Mouse (Mus musculus): ENCODE results near the gene Stard13.

Stard13 gene

DNA sequence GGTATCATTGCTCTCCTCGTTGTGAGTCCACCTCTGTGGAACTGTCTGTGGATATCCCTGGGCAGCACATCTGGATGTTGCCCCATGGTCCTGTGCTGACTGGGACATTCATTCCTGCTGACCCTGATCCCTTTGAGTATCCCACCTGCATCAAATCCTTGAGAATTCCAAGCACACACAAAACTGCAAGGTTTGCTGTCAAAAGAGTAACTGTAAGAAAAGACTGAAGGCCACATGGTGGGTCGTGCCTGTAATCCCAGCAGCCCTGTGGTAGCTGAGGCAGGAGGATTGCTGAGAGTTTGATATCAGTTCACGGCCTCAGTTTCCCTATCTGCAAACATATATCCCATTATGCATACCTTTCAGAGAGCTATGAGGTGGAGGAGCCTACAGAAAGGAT, 126.8 kb downstream of the Stard13 start:
- DNase-seq (ENCODE audit: extremely low read depth, low read depth), result no peak

DNA sequence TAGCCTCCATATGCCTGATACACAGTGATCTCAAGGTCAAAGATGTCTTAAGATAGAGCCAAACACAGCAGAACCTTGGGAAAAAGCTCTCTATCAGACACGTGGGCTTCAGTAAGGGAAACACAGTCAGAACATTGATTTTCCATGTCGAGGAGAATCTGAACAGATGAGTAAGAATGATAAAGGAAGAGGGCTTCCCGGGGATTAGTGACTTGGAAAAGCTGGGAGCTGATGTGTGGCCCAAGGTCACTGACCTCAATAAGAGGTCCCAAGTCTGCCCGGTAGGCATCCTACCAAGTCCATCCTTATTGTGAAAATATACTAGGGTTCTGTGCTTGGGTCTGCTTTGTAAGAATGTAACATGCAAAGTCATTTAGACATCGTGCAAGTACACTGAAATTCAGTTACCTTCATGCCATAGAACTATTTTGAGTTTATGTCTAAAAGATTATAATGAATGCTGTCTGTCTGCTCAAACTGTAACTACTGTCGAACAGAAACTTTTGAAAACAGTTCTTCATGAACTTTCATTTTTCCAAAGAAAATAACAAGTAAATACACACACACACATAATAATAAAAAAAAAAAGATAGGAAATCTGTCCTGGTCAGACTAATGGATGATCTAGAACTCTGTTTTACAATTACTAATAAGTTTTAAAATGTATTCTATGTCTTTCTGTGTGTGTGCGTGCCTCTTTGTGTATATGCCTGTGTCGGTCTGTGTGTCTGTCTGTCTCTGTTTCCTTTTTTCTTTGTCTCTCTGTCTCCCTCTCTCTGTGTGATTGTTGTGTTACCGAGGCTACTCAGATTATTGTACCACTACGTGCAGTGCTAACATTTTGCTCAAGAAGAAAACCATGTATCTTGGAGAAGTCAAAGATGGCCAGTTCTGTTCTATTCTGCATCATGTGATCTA, 128.3 kb downstream of the Stard13 start:
- no peak for DNase-seq (ENCODE audit: extremely low read depth, low read depth)

DNA sequence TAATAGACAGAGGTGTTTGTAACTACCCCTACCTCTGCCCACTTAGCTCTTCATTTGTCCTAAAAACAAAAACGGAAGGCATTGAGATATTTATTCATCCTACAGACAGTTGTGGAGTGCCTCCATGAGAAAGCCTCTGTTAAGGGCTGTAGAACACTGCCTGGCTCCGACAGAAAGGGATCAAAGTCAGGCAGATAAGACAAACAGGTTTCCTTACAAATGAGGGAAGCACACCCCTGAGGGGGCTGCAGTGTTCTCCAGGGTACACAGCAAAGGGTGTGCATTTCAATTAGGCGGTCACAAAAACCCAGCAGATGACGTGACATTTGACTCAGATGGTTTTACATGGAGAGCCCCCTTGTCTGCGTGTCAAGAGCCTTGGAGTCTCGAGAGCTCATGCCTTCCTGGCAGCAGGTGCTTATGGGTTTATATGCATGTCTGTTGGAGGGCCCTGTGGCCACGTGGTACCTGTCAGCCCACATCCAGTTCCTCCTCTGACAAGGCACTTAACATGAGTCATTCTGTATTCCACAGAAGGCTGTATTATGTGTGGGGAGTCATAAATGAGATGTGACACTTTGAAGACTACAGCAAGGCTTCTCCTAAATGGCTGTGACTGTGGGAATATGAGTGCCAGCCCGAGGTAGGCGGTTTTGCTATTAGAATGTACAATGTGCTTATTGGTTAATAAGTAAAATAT, 129.1 kb downstream of the Stard13 start:
- DNase-seq (ENCODE audit: extremely low read depth, low read depth), result no peak

DNA sequence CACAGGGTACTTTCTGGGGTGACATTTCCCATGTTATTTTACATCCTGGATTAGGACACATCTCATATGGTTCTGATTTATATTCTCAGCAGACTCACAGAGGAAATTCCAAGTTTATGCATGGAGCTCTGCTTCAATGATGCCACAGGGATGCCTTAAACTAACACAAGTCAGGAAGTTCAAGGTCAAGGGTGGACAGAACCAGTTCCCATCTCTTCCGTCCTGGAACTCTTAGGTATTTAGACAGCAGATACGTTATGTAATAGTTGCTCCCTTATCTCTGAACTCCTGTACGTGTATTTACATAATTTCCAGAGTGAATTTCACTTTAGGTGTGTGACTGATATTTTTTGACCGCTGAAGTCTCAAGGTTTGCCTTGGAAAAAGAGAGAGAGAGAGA, 130.4 kb downstream of the Stard13 start:
- DNase-seq (ENCODE audit: extremely low read depth, low read depth), result no peak

DNA sequence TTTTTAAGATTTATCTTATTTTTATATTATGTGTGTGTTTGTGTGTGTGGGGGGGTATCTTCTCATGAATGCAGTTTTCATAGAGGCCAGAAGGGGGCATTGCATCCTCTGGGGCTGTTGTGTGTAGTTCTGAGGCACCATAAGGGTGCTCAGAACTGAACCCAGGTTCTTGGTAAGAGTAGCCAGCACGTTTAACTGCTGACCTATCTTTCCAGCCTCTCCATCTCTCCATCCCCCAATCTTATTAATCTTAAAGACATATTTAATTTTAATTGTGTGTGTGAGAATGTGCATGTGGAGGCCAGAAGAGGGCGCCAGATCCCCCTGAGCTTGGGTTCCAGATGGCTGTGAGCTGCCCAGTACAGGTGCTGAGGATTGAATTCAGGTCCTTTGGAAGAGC, 131.4 kb downstream of the Stard13 start:
- no peak for DNase-seq (ENCODE audit: extremely low read depth, low read depth)

DNA sequence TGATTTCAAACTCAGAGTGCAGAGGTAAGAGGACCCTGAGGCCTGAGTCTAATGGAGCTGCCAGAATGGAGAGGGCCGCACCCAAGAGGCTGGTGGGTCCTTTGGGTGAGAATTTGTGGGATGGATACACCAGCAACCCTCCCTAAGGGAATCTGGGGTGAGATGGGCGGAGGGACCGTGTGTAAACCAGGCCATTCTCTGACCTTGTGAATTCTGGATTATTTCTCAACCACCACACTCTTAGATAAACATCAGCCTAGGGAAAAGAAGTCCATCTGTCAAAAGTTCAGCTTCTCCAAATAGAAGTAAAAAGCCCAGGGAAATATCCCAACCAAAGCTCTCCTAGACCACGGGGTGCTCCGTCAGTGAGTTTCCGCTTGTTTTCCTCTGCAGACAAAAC, 137.6 kb downstream of the Stard13 start:
- no peak for DNase-seq (ENCODE audit: extremely low read depth, low read depth)

DNA sequence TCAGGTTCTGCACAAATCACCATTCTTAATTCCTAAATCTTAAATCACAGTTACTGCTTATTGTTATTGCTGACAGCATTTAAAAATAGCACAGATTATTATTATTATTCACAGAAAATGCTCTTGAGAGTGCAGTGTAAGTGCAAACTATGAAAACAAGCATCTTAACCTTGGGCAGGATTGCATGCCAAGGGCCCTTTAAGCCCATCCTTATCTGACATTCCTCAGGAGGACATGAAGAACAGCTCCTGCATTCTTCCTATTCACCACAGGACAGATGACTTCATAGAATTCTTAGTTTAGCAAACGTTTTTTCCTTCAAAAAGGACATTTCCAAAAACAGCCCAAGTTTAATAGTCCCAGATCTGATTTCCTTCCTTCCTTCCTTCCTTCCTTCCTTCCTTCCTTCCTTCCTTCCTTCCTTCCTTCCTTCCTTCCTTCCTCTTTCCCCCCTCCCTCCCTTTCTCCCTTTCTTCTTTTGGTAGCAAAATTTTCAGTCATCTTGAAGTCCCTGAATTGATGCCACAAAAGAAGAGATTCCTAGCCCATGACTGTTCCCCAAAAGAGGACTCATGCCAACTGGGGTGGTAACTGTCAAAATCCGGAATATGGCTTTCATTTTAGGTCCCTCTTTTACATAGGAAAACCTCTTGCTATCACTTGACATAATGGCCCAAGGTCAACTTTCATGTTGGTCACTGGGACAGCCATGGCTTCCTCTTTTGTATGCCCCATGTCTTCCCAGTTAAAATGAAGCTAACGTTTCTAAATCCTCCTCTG, 140.6 kb downstream of the Stard13 start:
- no peak for DNase-seq (ENCODE audit: extremely low read depth, low read depth)

DNA sequence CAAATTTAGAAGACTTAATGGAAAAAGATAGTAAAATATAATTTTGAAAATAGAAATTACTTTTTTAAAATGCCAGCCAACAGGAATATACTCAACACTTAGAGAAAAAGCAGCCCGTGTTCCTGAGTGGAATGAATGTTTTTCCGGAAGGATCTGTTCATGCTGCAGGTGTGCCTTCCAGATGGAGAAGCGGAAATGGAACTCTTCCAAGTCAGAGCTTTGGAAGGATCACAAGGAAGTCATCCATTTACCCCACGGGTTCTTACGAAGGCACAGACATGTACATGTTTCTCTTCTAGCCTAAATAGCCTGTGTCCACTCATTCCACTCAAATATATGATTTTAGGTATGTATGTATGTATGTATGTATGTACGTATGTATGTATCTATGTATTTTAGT, 142.6 kb downstream of the Stard13 start:
- no peak for DNase-seq (ENCODE audit: extremely low read depth, low read depth)

DNA sequence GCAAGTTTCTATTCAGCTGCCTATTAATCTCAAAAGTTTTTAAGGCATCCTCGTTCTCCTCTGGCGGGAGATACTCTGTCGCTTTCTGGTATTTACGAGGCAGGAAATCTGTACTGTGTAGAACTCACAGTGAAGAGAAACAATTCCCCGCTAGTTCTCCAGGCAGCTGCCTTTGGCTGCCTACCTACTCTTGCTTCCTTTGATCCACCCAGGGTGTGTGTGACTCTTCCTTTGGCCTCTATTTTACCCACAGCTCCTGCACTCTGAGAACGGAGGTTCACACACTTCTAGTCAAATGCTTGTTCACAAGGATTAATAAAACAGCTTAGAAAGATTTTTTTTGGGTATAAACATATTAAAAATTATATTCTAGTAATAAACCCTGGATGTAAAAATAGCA, 144.4 kb downstream of the Stard13 start:
- no peak for DNase-seq (ENCODE audit: extremely low read depth, low read depth)

DNA sequence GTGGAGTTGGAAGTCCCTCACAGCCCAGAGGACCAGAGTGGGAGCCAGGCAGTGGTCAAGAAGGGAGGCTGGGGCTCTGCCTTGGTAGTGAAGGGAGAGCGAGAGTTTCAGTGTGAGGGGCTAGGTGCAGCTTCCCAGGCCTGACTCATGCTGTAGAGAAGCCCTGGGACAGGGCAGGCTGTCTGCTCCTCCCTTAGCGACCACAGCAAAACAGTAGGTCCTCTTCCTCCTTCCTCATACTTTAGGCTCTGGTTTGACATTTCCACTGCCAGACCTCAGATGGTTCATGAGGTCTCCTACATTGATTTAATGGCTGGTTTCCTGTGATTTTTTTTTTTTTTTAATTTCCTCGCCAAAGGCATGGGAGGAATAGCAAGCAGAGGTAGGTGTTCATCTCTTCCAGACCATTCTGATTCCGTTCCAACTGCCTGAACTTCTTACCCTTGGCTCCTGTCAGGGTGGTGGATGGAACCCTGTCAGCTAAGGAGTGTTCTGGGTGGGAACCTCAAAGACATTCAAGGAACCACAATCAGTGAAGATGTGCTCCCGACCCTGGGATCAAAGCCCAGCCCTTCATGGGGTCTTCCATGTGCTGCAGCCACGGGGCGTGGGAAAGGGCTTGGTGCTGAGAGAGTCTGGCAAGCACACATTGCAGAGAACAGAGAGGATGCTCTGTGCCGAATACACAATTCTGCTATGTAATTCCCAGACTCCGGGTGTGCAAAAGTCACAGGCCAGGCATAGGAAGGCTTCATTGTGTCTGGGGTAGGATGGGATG, 147.0 kb downstream of the Stard13 start:
- no peak for DNase-seq (ENCODE audit: extremely low read depth, low read depth)

DNA sequence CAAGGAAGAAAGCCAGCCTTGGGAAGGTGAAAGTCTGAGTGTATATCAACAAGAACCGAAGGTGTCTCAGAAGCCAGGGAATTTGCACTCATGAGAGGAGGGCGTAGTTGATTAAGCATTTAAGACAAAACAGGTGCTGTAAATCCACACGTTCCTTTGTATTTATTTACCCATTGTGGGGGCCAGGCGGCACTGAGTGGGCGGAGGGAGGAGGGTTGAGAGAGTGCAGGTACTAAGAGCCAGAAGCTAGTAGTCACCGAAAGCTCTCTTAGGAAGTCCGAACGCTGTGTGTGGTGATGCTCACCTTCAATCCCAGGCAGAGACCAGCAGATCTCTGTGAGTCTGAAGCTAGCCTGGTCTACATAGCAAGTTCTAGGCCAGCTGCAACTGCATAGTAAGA, 147.9 kb downstream of the Stard13 start:
- DNase-seq (ENCODE audit: extremely low read depth, low read depth), result no peak

DNA sequence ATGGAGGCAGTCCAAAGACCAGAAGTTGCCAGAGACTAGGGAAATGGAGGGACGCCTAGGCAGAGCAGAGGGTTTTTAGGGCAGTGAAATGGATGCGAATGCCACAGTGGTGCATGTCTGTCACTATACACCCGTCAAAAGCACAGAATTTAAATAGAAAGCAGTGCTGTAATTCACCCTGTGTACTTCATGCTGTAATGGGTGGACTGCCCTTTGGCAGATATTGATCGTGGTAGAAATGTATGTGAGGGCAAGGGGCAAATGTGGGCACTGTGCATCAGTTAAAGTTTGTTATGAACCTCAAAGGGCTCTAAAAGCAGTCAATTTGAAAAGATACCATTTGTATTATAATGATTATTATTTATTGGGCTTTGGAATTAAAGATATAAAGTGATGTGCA, 153.4 kb downstream of the Stard13 start:
- no peak for DNase-seq (ENCODE audit: extremely low read depth, low read depth)

DNA sequence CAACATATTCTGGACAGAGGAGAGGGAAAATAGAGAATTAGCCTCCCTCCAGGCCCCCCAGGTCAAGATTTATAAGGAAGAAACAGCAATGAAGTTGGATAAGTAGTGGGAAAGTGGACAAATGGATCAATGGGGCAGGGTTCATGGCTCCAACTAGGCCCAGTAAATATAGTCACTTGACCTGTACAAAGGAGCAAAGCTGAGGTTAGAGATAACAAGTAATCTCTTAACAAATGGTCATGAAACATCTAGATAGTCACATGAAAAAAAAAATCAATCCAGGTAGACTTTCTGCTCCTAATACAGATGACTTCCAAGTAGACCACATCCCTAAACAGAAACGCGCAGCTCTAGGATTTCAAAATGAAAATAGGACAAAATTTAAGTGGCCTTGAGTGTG, 155.7 kb downstream of the Stard13 start:
- DNase-seq (ENCODE audit: extremely low read depth, low read depth), result no peak

DNA sequence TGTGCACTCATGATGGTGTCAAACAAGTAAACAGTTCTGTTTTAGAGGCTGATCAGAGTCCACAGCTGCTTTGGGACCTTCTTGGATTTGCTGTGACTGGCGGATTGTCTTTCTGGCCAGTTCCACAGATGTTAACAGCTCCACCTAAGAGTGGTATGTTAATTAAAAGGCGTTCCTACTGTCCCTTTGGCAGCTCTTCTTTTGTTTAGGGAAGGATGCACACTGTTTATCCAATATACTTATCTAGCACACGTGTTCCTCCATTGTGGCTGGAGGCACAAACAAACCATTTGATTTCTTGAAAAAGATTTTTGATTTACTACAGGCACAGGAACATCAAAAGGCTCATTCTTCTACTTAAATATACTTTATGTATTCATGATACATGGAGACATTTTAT, 156.7 kb downstream of the Stard13 start:
- no peak for DNase-seq (ENCODE audit: extremely low read depth, low read depth)

DNA sequence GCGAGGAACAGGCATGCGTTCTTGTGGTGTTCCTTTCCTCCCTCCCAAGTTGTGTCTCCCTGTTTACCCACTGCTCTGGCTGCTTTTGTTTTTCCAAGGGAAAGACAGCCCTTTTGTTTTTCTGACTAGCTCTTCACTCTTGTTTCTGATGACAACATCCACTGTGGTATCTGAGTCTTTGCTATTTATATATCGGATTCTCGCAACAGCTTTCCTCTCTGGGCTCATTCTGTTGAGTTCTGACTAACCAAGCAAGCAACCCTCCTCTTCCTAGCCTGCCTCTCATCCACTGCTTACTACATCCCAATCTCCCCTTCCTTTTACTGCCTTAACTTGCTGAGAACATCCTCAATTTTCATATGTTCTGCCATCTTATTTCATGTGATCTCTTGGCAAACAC, 159.4 kb downstream of the Stard13 start:
- no peak for DNase-seq (ENCODE audit: extremely low read depth, low read depth)

DNA sequence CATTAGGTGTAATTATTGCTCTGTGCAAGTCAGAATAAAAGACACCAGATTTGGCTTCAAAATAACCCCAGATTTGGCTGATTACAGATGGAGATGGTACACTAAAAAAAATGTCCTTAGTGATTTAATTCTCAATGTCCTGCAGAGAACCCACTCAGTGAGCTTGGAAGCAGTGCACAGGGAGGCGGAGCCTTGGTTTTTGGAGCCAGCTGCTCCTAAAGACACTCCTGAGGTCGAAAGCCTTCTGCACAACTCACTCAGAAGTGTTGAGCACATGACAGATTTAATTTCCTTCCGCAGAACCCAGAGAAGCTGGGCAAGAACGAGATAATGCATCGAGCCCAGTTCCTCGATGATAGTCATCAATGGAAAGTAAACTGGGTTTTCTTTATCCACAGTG, 162.2 kb downstream of the Stard13 start:
- DNase-seq (ENCODE audit: extremely low read depth, low read depth), result no peak

DNA sequence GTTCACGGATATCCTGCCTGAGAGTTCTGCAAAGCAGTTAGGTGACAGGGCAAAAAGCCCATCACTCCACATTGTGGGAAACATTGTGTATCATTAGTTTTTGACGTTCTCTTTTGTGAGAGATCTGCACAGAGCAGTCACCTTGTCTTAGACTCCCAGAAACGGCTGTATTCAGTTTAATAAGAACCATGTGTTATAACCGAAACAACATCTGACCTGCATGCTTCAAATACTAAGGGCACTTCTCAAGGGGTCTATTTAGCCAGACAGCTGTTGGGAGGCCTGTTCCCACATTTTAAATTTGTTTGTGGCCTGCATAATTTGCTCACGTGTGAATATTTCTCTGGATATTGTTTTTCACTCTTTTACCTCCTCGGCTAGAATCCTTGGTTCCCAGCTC, 162.7 kb downstream of the Stard13 start:
- DNase-seq (ENCODE audit: extremely low read depth, low read depth), result no peak

DNA sequence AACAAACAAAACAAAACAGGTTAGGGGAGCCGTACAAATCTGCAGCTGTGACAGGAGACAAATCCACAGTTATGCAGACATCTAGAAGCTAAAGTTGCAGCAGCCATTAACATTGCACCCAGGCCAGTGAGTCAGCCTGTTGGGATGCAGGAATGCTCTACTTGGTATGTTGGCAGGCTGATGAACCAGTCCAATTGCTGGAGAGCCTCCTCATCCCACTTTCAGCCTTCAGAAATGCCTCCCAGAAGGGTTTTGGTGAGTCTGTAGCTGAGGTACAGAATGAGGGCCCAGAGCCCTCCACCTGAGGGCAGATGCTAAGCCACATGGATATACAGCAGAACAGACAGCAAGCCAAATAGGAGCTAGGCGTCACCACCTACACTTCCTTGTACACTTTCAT, 164.1 kb downstream of the Stard13 start:
- no peak for DNase-seq (ENCODE audit: extremely low read depth, low read depth)

DNA sequence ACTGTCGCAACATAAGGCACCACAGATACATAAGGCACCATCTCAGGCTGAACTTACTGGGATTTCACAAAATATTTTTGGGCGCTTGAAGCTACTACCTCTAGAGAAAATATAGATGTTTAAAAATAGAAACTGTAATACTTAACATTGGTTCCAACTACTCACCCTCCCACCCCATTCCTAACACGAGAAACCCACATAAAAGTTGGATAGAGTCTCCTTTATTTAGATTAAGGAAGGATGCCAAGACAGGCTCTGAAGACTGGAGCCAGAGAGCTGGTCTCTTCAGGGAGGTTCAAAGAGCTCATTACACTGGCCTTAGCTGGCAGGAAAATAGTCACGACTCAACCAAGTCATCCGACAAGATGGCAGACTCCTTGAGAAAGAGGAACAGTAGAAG, 167.6 kb downstream of the Stard13 start:
- no peak for DNase-seq (ENCODE audit: extremely low read depth, low read depth)

DNA sequence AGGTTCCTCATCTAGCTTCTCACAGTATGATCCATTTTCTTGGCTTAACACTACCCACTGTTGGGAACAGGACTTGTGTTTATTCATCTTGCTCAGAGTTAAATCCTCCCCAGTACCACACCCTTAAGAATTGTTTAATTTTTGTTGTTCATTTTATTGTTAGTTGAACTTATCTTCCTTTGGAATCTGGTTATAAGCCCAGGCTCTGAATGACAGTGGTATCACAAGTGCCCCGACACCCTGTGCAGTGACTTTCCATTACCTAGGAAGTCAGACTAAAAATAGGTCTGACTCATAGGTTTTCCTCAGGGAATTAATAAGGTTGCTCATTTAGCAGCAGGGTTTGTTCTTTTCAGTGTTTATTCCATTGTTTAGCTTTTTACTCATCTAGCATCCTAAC, 168.4 kb downstream of the Stard13 start:
- no peak for DNase-seq (ENCODE audit: extremely low read depth, low read depth)

DNA sequence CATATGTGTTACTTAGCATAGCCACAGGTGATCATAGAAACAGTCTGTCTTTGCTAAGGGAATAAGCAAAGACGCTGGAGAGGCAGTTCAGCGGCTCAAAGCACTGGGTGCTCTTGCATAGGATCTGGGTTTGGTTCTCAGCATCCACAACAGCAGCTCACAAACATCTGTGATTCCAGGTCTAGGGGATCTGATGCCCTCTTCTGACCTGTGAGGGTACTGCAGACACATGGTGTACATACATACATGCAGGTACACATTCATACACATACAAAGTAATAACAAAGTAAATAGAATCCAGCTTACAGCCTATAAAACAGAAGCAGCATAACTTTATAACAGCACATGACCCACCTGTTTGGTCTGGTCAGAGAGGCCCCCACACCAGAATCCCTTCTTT, 171.7 kb downstream of the Stard13 start:
- DNase-seq (ENCODE audit: extremely low read depth, low read depth), result no peak

Measured in MEL-GATA-1-ER (cell line).